Mouse (Mus musculus): ENCODE measurements around the gene Chd1.

- TF ChIP-seq CTCF (IDR thresholded peaks at IDR 0.05; ENCODE audit: low read depth, low read length) (no peak), EP300 (IDR thresholded peaks at IDR 0.05; ENCODE audit: insufficient read depth, low read depth, low read length) (no peak), POLR2A (IDR thresholded peaks at IDR 0.05; ENCODE audit: insufficient read depth, low read length) (no peak)
These were observed 47.7 kb upstream of the Chd1 start for GRCm38 (mm10) chr17:15656881-15657607.
